Mouse (Mus musculus) activated CD4-positive, CD25-positive, alpha-beta regulatory T cell, adult 4 months (primary cell): ENCODE data around the gene Uaca. TPM values are rescaled to one million over a fixed set of nuclear protein-coding genes. Genes with fewer than 3 reads are reported as not detected.

ENCODE experiments used
- ATAC-seq: one replicate; pipeline ENCODE4 v1.8.0; 2017
- polyA plus RNA-seq, 2 experiments: library from polyadenylated mRNA; unstranded; fragments of 100-300 nt; shearing (Covaris generic); gene quantifications; one replicate each; pipeline ENCODE4 v1.2.1; 2017

The Uaca gene
- polyA plus RNA-seq, result not detected

DNA sequence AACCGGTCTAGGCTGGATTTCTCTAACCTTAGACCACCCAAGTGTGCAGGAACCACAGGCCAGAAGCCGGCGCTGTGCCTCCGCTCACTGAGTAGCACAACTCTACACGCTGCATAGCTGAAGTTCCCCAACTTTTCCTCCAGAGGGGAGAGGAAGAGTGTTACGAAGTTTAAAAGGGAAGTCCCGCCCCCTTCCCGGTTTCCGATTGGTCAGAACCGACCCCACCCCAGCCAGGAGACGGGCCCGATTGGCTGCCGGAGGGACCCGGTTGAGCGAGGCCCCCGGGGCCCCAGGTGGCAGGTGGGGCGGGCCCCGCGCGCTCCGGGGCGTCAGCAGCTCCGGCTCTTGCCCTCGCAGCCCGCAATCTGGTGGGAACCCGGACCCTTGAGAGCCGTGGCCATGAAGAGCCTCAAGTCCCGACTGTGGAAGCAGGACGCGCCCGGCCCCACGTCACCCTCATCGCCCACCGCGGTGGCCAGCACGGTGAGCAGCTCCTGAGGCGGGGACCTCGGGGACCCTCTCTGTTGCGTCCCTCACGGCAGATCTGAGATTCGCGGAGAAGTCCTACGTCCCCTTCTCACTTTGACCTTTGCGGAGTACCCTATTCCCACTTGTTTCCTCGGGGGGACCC is at the start of gene Uaca:
Uaca (plus strand) TSS at position 333 of the 631 bp plus-strand sequence.
- ATAC-seq, result no peak

- no peak for ATAC-seq
Observed at GRCm38 (mm10) chr9:60744971-60745370, 49.4 kb upstream of the Uaca start.

GRCm38 (mm10) chr9:60746561-60746960 is 47.8 kb upstream of the Uaca start:
- ATAC-seq, result no peak

DNA sequence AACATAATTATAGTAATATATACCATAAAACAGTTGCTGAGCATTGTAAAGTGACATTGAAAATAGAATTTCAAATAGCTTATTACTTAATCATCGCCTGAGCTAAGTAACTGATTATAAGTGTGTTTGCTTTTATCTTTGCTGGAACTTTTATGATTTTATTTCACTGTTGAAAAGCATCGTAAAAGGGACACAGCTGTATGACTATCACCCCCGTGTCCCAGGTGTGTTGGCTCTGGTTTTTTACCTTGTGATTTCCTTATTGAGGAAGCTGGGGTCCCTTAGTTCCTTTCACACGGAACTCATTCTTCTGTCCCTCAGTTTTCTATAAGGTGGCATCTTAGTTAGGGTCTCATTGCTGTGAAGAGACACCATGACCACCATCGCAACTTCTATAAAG is 46.7 kb upstream of the Uaca start:
- no peak for ATAC-seq

DNA sequence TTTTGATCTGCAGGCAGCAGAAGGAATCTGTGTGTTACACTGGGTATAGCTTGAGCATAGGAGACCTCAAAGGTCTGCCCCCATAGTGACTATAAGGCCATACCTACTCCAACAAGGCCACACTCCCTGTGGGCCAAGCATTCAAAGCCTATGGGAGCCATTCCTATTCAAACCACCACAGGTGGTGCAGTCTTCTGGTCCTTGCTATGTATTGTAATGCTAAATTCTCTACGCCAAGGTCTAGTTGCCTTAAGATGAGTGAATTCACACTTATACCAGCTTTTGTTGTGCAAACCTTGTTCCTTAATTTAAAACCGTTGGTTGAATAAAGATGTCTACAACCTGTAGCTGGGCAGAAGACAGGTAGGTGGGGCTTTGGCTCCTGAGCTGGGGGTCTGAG is 46.2 kb upstream of the Uaca start:
- ATAC-seq, result no peak

DNA sequence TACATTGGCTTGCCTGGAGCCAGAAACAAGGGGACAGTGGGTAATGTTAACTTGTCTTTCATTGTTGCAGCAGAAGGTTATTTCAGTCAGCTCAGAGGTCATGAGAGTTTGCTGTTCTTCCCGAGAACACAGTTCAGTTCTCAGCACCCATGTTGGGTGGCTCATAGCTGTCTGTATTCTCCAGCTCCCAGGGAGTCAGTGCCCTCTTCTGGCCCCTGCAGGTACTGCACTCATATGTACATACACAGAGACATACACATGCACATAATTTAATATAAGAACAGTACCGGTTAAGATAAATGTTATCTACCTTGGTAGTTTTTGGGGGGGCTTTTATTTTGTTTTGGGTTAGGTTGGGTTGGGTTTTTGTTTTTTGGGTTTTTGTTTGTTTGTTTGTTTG is 45.2 kb upstream of the Uaca start:
- ATAC-seq, result no peak

- ATAC-seq, result no peak
Observed at GRCm38 (mm10) chr9:60751098-60751497, 43.2 kb upstream of the Uaca start.

DNA sequence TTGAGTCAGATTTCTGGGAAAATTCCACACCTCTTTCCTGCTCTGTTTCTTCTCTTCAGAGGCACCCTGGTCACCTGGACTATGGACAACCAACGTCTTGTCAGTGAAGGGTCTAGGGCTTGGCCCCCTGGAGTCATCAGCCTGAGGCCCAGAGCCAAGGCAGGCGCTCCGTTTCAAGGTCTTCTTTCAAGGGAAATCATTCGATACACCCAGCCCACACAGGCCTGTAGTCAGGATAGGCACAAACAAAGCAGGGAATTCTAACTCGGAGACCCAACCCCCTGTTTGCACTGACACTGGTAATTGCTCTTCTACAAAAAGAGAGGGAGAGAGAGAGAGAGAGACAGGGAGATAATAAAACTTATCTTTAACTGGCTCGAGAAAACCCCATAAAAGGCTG is 42.4 kb upstream of the Uaca start:
- ATAC-seq, result no peak

GRCm38 (mm10) chr9:60752636-60753035 is 41.7 kb upstream of the Uaca start:
- no peak for ATAC-seq

DNA sequence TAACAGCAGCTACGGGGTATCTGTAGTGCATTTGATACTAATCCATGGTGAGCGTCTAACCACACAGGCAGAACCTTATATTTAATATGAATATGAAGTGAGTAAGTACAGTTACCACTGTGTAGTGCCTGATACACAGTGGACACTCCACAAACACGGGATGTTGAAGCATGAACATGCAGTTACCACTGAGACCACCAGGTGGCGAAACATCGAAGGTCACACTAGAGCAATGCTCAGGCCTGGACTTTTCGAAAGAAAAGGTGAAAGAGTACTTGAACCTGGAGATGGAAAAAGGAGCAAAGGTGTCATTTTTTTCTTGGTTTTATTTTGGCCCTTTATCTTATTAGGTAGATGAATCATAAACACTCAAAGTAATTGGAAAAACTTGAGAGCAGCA is 38.1 kb upstream of the Uaca start:
- no peak for ATAC-seq

DNA sequence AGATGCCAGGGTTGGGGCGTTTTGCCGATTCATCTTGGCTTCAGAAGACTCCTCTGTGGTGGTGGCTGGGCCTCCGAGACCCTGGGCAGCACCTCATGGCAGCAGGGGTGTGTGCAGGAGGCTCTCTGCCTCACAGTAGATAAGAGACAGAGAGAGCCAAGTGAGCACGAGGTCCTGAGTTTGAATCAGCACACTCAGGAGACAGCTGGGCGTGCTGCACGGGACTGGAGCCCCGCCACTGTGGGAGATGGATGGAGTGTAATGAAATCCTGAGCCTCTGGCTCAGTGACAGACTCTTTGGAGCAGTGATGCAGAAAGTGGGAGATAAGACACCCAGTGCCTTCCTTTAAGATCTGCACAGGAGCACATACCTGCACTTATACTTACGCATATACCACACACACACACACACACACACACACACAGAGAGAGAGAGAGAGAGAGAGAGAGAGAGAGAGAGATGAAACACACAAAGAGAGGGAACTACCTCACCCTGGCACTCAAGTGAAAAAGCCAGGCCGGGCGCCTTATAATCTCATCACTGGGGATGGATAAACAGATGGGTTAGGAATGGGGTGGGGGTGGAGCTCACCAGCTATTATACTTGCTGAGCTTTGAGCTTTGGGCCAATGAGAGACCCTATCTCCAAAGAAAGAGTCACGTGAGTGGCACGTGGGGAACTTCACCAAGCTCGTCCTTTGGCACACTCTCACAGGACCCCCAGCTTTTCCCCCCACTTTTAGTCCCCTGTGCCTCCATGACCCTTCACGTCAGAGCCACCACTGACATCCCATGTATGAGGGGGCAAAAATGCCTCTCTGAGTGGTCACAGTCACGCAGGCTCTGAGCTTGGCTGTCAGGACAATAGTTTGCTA is 37.2 kb upstream of the Uaca start:
- no peak for ATAC-seq

DNA sequence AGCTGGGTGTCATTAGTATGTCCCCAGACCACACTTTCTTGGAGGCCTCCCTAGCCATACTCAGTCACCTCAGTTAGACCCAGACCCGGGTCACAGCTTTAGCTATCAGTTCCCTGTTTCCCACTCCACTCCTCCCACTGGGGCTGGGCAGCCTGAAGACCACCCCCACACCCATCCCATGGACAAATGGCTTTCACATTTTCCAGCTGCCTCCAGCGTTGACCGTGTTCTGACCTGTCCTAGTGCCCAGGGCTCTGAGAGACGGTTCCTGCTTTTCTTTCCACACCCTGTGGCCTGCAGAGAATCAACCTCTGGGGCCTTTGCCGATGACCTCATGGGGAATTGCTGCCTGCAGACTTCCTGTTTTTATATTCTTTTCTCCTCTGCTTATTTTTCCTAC is 36.5 kb upstream of the Uaca start:
- ATAC-seq, result no peak

DNA sequence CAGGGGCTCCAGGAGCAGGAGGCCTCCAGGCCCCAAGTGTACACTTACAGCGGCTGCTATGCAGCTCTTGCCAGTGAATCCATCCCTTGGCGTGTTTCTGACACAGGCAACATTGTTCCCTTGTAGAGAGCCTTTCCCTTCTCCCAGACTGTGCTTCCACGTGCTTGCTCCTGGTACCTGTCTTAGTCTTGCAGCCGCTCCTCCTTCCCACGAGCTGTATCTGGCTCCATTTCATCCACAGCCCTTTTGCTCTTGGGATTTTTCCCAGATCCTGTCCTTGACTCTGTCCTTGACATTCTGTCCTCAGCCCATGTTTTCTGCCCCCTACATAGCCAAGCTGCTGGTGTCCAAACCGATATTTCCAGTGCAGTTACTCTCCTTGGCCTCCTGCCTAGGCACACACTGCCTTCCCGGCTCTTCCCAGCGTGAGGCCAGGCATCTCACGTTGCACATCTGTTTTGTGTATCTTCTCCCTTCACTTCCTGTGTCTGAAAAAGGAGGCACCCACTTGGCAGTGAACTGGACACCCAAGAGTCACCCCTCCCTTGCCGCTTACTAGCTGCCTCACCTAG is 34.8 kb upstream of the Uaca start:
- ATAC-seq, result no peak

DNA sequence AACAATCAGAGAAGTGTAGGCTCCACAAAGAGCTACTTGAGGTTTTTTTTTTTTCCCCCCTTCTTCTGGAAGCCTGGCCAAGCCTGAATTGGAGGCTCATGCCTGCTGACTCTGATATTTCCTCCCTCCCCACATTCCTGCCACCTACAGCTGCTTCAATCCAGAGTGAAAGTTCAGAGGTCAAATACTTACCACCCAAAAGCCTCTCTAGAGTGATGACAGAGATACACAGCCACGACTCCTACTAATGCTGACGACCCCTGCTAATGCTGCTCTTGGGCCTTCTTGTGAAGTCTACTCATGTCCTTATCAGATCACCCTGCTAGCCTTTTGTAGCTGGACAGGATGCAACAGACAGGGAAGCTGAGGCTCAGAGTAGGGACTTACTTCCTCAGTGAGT is 29.2 kb upstream of the Uaca start:
- no peak for ATAC-seq

DNA sequence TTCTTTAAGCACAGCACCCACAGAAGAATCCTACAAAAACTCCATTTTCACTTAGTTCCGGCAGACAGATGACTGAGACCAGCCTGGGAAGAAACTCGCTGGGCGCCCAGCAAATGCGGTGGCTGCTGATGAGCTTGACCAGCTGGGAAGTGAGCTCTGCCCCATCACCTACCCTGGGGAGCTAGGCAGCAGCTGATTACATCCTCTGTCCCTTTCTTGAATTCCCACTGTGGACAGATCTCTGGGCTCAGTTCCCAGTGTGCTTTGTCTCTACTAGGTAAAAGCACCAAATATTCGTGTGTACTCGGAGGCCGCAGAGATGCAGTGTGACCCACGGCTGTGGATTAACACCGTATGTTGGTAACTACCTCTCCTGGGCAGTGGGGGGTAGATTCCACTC is 25.9 kb upstream of the Uaca start:
- no peak for ATAC-seq

GRCm38 (mm10) chr9:60769711-60770111 is 24.6 kb upstream of the Uaca start:
- ATAC-seq, result no peak

DNA sequence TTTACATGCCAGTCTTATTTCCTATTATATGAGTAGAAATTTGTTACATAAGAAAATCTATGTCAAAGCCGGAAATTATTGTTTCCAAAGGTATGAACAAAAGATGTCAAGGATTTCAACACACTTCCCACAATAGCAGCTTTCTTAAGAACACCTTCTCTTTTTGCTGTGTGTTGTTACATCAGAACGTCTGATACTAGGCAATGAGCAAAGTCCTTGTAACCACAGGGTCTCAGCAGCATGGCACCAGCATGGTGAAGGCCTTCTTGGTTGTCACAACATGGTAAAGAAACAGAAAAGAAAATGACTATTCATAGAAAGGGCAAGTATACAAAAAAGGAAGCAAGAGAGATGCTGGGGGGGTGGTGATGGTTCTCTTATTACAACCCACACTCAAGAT is 20.6 kb upstream of the Uaca start:
- ATAC-seq, result no peak

DNA sequence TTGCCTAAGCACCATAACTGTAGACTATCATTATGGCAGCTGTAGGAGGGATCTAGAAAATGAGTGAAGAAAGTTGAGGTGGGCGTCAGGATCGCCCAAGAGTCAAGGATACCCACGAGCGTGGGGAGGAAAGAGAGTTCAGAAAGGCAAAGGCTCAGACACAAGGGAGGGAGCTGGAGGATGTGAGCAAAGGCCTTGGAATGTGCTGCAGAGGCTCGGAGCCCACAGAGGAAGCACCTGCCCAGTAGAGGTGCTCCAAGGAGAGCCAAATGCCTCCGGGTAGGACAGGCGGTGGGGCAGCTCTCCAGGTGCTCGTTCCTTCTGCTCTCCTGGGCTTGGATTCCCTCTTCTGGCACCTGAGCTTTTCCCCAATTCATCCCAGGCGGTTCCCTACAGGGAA is 17.4 kb upstream of the Uaca start:
- ATAC-seq, result no peak

DNA sequence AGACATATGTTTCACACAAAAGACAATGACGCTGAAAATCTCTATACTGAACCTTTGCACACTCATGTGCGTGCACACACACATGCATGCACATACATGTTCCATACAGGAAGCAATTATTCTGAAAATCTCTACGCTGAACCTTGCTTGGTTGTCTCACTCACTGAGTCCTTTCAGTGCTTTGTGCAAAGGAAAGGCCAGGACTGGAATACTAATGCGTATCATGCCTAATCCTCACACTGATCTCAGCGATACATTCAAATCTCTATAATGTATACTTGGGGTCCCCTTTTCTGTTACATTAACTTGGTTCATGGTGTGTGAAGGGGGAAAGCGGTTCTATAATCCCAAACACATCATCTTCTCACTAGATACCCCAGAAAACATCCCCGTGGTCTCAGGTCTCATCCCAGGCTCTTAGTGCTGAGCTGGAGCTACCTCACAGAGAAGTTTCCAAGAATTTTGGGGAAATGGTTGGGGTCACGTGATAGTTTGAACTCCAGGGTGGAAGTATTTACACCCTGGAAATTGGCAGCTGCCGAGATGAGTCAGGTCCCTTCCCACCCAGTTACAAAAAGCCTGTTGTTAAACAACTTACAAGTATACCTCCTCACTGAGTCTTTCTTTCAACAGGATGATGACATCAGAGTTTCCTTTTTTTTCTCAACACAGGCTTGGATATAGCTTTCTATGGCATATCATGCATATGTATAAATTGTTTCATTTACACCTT is 12.1 kb upstream of the Uaca start:
- ATAC-seq, result no peak

GRCm38 (mm10) chr9:60785069-60785468 is 9.3 kb upstream of the Uaca start:
- ATAC-seq, result no peak

GRCm38 (mm10) chr9:60787517-60788110 is 6.7 kb upstream of the Uaca start:
- ATAC-seq, result no peak

DNA sequence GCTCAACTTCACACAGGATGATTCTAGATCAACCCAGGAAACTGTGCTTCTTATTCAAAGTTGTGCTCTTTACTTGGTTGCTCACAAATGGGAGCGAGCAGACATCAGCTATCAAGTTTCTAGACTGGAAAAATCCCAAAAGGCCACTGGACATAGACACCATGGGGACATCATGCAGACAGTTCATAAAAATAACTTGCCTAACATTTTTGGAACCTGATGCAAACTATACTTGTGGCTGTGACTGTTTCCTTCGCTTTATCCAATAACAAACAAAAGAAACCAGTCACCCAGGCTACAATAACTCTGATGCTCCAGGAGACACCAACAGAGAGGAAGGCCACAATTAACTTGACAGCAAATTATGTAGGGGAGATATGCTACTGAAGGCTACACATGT is 4.1 kb upstream of the Uaca start:
- no peak for ATAC-seq

DNA sequence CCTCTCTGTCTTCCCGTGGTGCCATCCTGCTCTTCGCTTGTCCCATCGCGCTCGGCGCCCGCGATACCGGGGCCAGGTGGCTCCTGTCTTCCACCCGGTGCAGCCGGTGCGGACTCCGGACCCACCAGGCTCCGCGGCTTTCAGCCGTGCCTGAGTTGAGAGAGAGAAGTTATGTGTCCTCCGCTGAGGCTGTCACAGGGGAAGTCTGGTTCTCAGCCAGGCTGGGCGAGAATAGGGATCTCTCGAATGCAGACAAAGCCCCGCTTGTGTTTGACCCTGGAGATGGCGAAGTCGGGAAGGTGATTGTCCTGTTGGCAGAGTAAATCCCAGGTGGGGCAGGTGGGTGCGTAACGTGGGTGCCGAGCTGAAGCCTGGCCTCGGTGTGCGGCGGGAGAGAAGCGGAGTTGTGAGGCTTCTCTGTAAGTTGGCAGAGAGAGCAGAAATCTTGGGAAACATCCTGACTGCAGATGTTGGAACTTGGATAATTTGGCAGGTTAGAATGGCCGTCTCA is 554 bp downstream of the Uaca start:
- ATAC-seq, result no peak
